Mouse (Mus musculus) liver, embryonic 14.5 days (tissue): ENCODE data around the gene Samsn1. TPM values are rescaled to one million over a fixed set of nuclear protein-coding genes. Genes with fewer than 3 reads are reported as not detected.

Experiments used
- ATAC-seq: fragments of 200-750 bp; cut with Nextera tagmentation; 2 replicates; pipeline ENCODE4 v1.8.0; 2017; ENCODE audit warnings: moderate number of reproducible peaks, mild to moderate bottlenecking, moderate library complexity; ENCODE audit not compliant: insufficient read depth
- DNase-seq, 3 experiments: peaks; one replicate each; pipeline ENCODE4 v3.0.0-alpha.2; 2012 to 2013; ENCODE audit warnings: low read depth in 3 of 3, low spot score in 3 of 3
- H3K27ac ChIP-seq: fragments of 300-500 bp; sonication (generic); 2 replicates; pipeline ENCODE4 v1.5.1; 2014; ENCODE audit warnings: moderate library complexity, mild to moderate bottlenecking, control low read depth, inconsistent platforms
- H3K27me3 ChIP-seq: fragments of 300-500 bp; sonication (generic); 2 replicates; pipeline ENCODE4 v1.6.1; 2014; ENCODE audit warnings: mild to moderate bottlenecking, low read length, moderate library complexity; ENCODE audit not compliant: control insufficient read depth, insufficient read depth
- H3K36me3 ChIP-seq: fragments of 300-500 bp; sonication (generic); replicated peaks from 2 replicates; pipeline ENCODE4 v1.6.1; 2014; ENCODE audit warnings: low read depth; ENCODE audit not compliant: control insufficient read depth, insufficient read depth
- H3K4me1 ChIP-seq, 2 experiments: fragments of 200-500 bp in 1 of 2; fragments of 300-500 bp in 1 of 2; sonication (generic) in 1 of 2; replicated peaks; 2 replicates each; pipeline ENCODE4 v1.6.1; 2012 to 2014; ENCODE audit warnings: antibody characterized with exemption in 1 of 2, inconsistent platforms in 1 of 2, low read length in 1 of 2; ENCODE audit not compliant: control insufficient read depth in 2 of 2, insufficient read depth in 2 of 2
- H3K4me2 ChIP-seq: fragments of 300-500 bp; sonication (generic); 2 replicates; pipeline ENCODE4 v1.6.1; 2014; ENCODE audit warnings: low read depth, mild to moderate bottlenecking, control low read depth, moderate library complexity
- H3K4me3 ChIP-seq, 2 experiments: fragments of 200-500 bp in 1 of 2; fragments of 300-500 bp in 1 of 2; sonication (generic) in 1 of 2; 2 replicates each; pipeline ENCODE4 v1.5.1; 2012 to 2014; ENCODE audit warnings: low read depth in 2 of 2, low read length in 2 of 2, mild to moderate bottlenecking in 2 of 2, control low read depth in 1 of 2, inconsistent platforms in 1 of 2, moderate library complexity in 1 of 2; ENCODE audit not compliant: insufficient read depth in 1 of 2
- H3K9ac ChIP-seq: fragments of 300-500 bp; sonication (generic); replicated peaks from 2 replicates; pipeline ENCODE4 v1.6.1; 2014; ENCODE audit warnings: mild to moderate bottlenecking, control low read depth, moderate library complexity
- H3K9me3 ChIP-seq: fragments of 300-500 bp; sonication (generic); 2 replicates; pipeline ENCODE4 v1.6.1; 2016; ENCODE audit warnings: low read length, mixed read lengths; ENCODE audit not compliant: control insufficient read depth
- CTCF ChIP-seq: IDR thresholded peaks from 2 replicates; pipeline ENCODE4 v1.5.1; 2016; ENCODE audit warnings: antibody characterized with exemption, low read depth, control low read depth
- EP300 ChIP-seq: IDR thresholded peaks from 2 replicates; pipeline ENCODE4 v1.6.1; 2016; ENCODE audit warnings: antibody characterized with exemption, low read depth
- WGBS: fragments of 180-500 bp; shearing (Covaris S2); extraction: QIAGEN DNeasy Blood & Tissue Kit; methylation state at CpG from one replicate; pipeline ENCODE4 v1.1.7; 2014; ENCODE audit not compliant: insufficient replicate concordance; 5-methylcytosine and 5-hydroxymethylcytosine counted together
- polyA plus RNA-seq, 2 experiments: library from polyadenylated mRNA; depleted of rRNA in 1 of 2; stranded (reverse) in 1 of 2; unstranded in 1 of 2; fragments of >200 nt; fragmentation: Nextera tagmentation in 1 of 2; extraction: Ambion mirVana in 1 of 2; gene quantifications; 2 replicates each; pipeline versions ENCODE4 v1.2.1 to v1.2.3; 2012 to 2014

Gene Samsn1
- polyA plus RNA-seq, 2 experiments: 7.3 to 11.8 TPM

- Histone ChIP-seq H3K4me2 (no peak overlapping the region), H3K9me3 (no peaks in the 10 kb centered on the region), H3K36me3 (no peaks in the 10 kb centered on the region), H3K9ac (no peak overlapping the region), H3K4me1 (no peaks in the 10 kb centered on the region), H3K27ac (no peak overlapping the region), H3K27me3 (no peaks in the 10 kb centered on the region), H3K4me3 (no peak overlapping the region)
- TF ChIP-seq CTCF (no peak), EP300 (no peak)
- peak; percentile 30 to 61 (median 34) for DNase-seq
- peak; percentile 75 for ATAC-seq
Measured at GRCm38 (mm10) chr16:75826498-75826897, 195.6 kb downstream of the Samsn1 start.

GRCm38 (mm10) chr16:75823226-75823625 lies 198.9 kb downstream of the Samsn1 start:
- 80% methylated on average over 6 of the region's 6 CpGs for WGBS
- no peaks in the 10 kb centered on the region for H3K36me3 ChIP-seq

GRCm38 (mm10) chr16:75820963-75821362 lies 201.1 kb downstream of the Samsn1 start:
- H3K27ac ChIP-seq: no peak overlapping the region
- H3K27me3 ChIP-seq: no peaks in the 10 kb centered on the region
- no peak overlapping the region for H3K4me3 ChIP-seq
- no peak overlapping the region for H3K4me2 ChIP-seq
- H3K36me3 ChIP-seq: no peaks in the 10 kb centered on the region
- no peak for DNase-seq
- 59% methylated on average over 3 of the region's 3 CpGs for WGBS
- TF ChIP-seq EP300 (no peak), CTCF (no peak)
- ATAC-seq: no peak
- no peak overlapping the region for H3K9ac ChIP-seq
- H3K4me1 ChIP-seq: no peaks in the 10 kb centered on the region
- no peaks in the 10 kb centered on the region for H3K9me3 ChIP-seq

More at GRCm38 (mm10) chr16:75823226-75823625, 198.9 kb downstream of the Samsn1 start:
- no peak overlapping the region for H3K4me3 ChIP-seq
- DNase-seq (no peak), ATAC-seq (no peak)
- no peak overlapping the region for H3K9ac ChIP-seq
- no peak overlapping the region for H3K27ac ChIP-seq
- H3K4me1 ChIP-seq: no peaks in the 10 kb centered on the region
- no peaks in the 10 kb centered on the region for H3K9me3 ChIP-seq
- no peak overlapping the region for H3K4me2 ChIP-seq
- no peaks in the 10 kb centered on the region for H3K27me3 ChIP-seq
- TF ChIP-seq EP300 (no peak), CTCF (no peak)
